Mouse (Mus musculus): Measurements from ENCODE around the gene Mip.
"Not testable (repeated sequence)": the region's sequence is repeated elsewhere in the genome, so short reads cannot be mapped to it uniquely, and the experiment has no call there.

Gene Mip

GRCm38 (mm10) chr10:128211390-128212108 is 14.1 kb upstream of the Mip start, which contains the start of gene Spryd4:
Gene Spryd4 (minus strand): TSS chr10:128211807.
- peak; percentile 79 to 90 for DNase-seq (ENCODE audit: low spot score in 2 of 2)

GRCm38 (mm10) chr10:128212148-128212547 is 13.5 kb upstream of the Mip start:
- no peak for DNase-seq (ENCODE audit: low spot score in 2 of 2)

GRCm38 (mm10) chr10:128212871-128213323 is 12.7 kb upstream of the Mip start:
- DNase-seq (ENCODE audit: low spot score in 2 of 2) = peak in 1 of 2 experiments; percentile 48

DNA sequence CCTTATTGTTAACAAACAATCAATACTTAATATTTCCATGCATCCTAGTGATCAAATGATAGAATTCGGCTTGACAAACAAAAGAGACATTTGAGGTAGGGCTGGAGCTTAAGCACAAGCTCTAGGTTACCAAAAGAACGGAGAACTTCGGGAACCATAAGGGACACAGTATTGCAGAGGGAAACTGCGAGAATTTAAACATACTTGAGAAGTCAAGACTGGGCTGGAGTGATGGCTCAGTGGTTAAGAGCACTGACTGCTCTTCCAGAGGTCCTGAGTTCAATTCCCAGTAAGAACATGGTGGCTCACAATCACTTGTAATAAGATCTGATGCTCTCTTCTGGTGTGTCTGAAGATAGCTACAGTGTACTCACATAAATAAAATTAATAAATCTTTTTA is 11.5 kb upstream of the Mip start:
- not testable (repeated sequence) for DNase-seq (ENCODE audit: low spot score in 2 of 2)

DNA sequence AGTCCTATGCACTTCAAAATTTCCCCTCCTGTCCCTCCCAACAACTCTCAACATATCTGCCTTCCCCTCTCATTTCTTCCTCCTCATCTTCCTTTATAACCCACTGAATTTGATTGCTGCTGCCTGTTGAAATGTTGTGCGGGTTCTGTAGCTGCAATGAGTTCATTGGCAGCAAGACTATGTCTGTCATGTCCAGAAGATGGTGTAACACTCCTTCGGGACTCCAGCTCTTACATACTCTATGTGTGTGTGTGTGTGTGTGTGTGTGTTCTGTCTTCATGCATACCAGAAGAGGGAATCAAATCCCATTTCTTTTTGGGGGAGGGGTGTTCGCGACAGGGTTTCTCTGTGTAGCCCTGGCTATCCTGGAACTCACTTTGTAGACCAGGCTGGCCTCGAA is 10.7 kb upstream of the Mip start:
- no peak for DNase-seq (ENCODE audit: low spot score in 2 of 2)

- DNase-seq (ENCODE audit: low spot score in 2 of 2) = no peak
These were observed 7.1 kb upstream of the Mip start for GRCm38 (mm10) chr10:128218387-128219117.

DNA sequence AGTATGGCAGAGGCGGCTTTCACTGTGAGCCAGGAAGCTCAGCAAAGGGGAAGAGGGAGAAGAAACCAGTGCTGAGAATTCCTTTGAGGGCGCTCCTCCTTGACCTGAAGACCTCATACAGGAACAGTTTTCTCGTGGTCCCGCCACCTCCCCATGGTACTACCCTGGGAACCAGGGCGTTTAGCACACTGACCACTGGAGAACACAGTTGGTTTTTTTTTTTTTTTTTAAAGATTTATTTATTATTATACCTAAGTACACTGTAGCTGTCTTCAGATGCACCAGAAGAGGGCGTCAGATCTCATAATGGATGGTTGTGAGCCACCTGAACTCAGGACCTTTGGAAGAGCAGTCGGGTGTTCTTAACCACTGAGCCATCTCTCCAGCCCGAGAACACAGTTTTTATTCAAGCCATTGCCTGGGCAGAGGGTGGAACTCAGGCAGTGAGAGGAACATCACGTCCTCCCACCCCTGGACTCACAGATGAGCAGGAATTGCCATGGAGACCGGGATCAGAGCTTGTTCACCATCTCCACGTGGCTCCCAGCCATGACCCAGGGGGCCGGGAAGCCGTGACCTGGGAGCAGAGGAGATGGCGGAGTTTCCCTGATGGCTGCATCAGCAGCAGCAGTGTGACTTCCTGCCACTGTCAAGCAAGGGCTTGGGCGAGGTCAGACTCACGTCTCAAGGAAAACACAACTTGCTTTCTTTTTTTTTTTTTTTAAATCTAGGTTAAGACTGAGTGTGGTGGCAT is 3.9 kb upstream of the Mip start:
- DNase-seq (ENCODE audit: low spot score in 2 of 2) = no peak

DNA sequence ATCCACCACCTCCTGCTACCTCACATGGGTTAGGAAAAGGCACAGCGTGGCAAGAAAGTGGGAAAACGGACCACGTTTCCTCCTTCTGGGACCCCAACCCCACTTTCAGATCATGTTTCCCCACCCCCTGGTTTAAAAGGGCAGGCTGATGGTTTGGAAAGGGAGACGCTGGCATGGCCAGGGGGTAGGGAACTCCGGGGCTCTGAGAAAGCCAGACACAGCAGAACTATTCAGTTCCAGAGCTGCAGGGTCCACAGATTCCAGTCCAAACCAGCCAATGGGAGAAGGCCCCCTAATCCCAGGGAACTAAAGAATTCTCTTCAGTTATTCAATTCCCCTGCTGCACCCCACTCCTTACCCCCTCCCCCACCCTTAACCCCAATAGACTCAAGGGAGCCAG is 574 bp upstream of the Mip start:
- DNase-seq (ENCODE audit: low spot score in 2 of 2) = no peak

DNA sequence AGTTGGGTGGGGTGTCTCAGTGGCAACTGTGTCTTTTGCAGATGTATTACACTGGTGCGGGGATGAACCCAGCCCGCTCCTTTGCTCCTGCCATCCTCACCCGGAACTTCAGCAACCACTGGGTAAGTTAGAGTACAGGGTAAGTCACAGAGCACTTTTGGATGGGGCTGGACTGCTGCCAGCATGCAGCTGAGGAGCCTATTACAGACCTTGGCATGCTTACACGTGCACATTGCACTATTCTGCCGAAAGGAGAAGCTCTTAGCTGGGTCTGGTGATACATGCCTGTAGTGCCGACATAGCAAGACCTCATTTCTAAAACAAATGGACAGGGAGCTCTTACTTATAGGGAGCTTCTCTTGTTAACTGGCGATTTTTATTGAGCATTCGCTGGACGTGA is 2.0 kb downstream of the Mip start:
- no peak for DNase-seq (ENCODE audit: low spot score in 2 of 2)

GRCm38 (mm10) chr10:128228009-128228408 is 2.4 kb downstream of the Mip start:
- DNase-seq (ENCODE audit: low spot score in 2 of 2) = no peak

- no peak for DNase-seq (ENCODE audit: low spot score in 2 of 2)
These were observed 4.9 kb downstream of the Mip start for GRCm38 (mm10) chr10:128230582-128230981.

- no peak for DNase-seq (ENCODE audit: low spot score in 2 of 2)
These were observed 5.5 kb downstream of the Mip start for GRCm38 (mm10) chr10:128231146-128231545.

DNA sequence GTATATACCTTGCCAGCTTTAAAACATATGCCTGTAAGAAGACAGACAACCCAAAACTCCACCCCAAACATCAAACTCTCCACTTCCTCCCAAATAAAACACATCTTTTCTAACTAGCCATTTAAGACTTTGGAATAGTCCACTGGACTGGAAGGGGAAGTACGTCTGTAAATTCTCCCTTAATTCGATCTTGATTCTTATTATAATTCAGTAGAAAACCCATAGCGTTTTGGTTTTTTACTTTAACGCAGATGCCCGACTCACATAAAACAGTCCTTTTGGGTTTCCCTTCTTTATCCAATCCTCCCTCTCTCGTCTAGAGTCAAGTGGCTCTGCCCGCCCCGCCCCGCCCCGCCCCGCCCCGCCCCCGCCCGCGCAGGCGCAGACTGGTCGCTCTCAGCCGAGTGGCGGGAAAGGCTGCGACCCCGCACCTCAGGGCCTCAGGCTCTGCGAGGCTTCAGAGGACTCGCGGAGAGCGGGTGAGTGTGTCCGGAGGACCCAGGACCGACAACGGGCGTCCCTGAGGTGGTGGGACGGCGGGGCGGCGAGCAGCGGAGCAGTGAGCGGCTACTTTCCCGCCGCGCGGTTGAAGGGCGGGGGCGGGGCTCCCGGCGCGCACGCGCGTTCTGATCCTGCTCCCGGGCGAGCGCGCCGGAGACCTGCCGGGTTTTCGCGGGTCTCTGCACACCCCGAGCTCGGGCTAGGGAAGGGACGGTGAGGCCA is 6.2 kb downstream of the Mip start, which contains the start of gene Timeless:
Gene Timeless (plus strand): TSS at position 369 of the 723 bp plus-strand sequence.
- DNase-seq (ENCODE audit: low spot score in 2 of 2) = peak; percentile 56 to 82

- peak; percentile 22 to 40 for DNase-seq (ENCODE audit: low spot score in 2 of 2)
These were observed 6.9 kb downstream of the Mip start for GRCm38 (mm10) chr10:128232420-128232985.

DNA sequence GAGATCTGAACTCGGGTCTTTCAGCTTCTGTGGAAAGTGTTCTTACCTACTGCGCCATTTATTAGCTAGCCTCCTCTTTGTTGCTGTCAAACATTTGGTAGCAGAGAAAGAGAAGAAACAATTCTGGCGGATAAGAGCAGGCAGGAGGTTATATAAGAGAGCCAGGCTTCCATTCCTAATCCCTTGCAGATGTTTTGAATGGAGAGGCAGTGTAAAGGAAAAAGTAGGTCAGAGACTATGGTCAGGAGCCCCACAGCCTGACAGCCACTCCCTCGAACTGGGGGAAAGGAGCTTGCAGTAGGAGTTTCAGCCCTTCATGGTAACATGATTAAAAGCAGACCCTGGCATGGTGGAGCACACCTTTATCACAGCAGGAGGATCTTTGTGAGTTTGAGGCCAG is 10.7 kb downstream of the Mip start:
- DNase-seq (ENCODE audit: low spot score in 2 of 2) = no peak

DNA sequence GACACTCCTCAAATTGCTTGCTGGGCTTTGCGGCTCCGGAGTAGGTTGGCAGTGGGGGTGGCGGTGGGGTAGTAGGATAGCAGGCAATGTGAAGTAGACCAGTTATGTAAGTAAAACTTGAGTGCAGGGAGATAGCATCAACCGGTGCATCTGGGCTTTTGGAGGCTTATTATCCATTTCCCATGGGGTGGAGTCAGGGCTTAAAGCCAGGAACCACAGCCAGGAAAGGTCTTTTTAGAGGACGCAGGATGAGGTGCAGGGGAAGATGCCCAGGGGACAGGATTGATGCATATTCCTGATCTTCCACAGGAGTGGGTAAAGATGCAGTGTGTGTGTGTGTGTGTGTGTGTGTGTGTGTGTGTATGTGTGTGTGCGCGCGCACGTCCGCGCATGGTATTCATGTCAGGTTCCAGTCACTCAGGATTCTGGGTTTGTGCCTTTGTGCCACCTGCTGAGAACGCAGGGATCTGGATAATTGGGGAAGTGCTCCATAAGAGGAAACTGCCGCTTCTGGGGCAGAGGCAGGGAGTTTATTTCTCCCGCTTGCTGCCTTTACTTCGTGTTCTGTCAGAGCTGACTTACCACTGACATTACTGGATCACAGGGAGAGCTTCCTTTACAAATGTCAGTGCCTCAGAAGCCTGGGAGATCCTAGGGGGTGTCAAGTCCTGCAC is 12.3 kb downstream of the Mip start:
- DNase-seq (ENCODE audit: low spot score in 2 of 2) = no peak

- no peak for DNase-seq (ENCODE audit: low spot score in 2 of 2)
These were observed 13.5 kb downstream of the Mip start for GRCm38 (mm10) chr10:128239140-128239539.

GRCm38 (mm10) chr10:128240131-128240530 is 14.5 kb downstream of the Mip start:
- DNase-seq (ENCODE audit: low spot score in 2 of 2) = no peak

DNA sequence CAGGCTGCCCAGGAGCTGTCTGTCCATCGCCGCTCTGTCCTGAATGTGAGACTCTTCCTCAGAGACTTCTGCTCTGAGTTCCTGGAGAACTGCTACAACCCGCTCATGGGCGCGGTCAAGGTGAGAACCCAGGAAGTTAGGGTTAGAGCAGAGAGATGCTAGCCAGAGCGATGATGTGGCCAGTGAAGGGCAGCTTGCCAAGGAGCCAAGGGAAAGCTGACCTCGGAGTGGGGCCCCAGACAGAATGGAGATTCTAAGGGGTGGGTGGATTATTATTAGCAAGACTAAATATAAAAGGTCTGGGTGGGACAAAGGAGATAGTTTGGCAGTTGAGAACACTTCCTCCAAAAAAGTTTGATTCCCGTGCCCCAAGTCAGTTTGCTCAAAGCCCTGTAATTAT is 17.6 kb downstream of the Mip start:
- DNase-seq (ENCODE audit: low spot score in 2 of 2) = no peak

- DNase-seq (ENCODE audit: low spot score in 2 of 2) = no peak
These were observed 18.5 kb downstream of the Mip start for GRCm38 (mm10) chr10:128244121-128244520.

Data from frontal cortex, postnatal 14 days (tissue).